Mouse (Mus musculus) cerebellum, adult 2 months (tissue): ENCODE results near the gene Id2. TPM values are rescaled to one million over a fixed set of nuclear protein-coding genes. Genes with fewer than 3 reads are reported as not detected.

ENCODE experiments used
- DNase-seq, 2 experiments: peaks; one replicate each; pipeline ENCODE4 v3.0.0; 2021
- H3K27ac ChIP-seq: fragments of 200-500 bp; 2 replicates; pipeline ENCODE4 v1.5.1; 2012; ENCODE audit warnings: low read length, control low read depth, inconsistent platforms; ENCODE audit not compliant: insufficient read depth
- H3K27me3 ChIP-seq: fragments of 200-500 bp; 2 replicates; pipeline ENCODE4 v1.6.1; 2012; ENCODE audit warnings: inconsistent platforms, mild to moderate bottlenecking, low read length, moderate library complexity; ENCODE audit not compliant: control insufficient read depth, insufficient read depth
- H3K4me1 ChIP-seq: fragments of 200-500 bp; 2 replicates; pipeline ENCODE4 v1.6.1; 2011; ENCODE audit warnings: low read length; ENCODE audit not compliant: control insufficient read depth, insufficient read depth
- H3K4me3 ChIP-seq: fragments of 200-500 bp; replicated peaks from 2 replicates; pipeline ENCODE3; 2011; ENCODE audit warnings: mild to moderate bottlenecking, low read depth, low read length, control low read depth; ENCODE audit not compliant: insufficient read depth
- CTCF ChIP-seq: fragments of 200-500 bp; IDR thresholded peaks from 2 replicates; pipeline ENCODE4 v1.5.1; 2011; ENCODE audit warnings: low read depth, mild to moderate bottlenecking, control low read depth, low read length, moderate library complexity, borderline replicate concordance; ENCODE audit not compliant: insufficient read depth
- POLR2A ChIP-seq: fragments of 200-500 bp; IDR thresholded peaks from 2 replicates; pipeline ENCODE4 v1.6.1; 2011; ENCODE audit warnings: low read length, control low read depth, borderline replicate concordance; ENCODE audit not compliant: insufficient read depth
- WGBS: fragments of 180-500 bp; shearing (Covaris S2); methylation state at CpG from one replicate; pipeline ENCODE4 v1.1.7; 2018; 5-methylcytosine and 5-hydroxymethylcytosine counted together
- polyA plus RNA-seq: library from polyadenylated mRNA; depleted of rRNA; stranded (reverse); fragments of >200 nt; gene quantifications from 2 replicates; pipeline ENCODE4 v1.2.3, GENCODE M21; 2012

Id2 gene
- polyA plus RNA-seq, 1 experiment: 213 TPM

GRCm38 (mm10) chr12:25127629-25128028 lies 30.7 kb upstream of the Id2 start:
- H3K27ac ChIP-seq: no peak overlapping the region
- no peaks in the 10 kb centered on the region for H3K4me1 ChIP-seq
- no peak for DNase-seq
- no peak overlapping the region for H3K4me3 ChIP-seq
- H3K27me3 ChIP-seq: no peaks in the 10 kb centered on the region
- 80% methylated on average over 4 of the region's 4 CpGs for WGBS
- no peak for TF ChIP-seq CTCF
- TF ChIP-seq POLR2A: no peak

GRCm38 (mm10) chr12:25126228-25126627 lies 29.3 kb upstream of the Id2 start:
- Histone ChIP-seq H3K27me3 (no peaks in the 10 kb centered on the region), H3K27ac (no peak overlapping the region), H3K4me1 (no peaks in the 10 kb centered on the region), H3K4me3 (no peak overlapping the region)
- 82% methylated on average over 5 of the region's 5 CpGs for WGBS
- DNase-seq: no peak
- TF ChIP-seq CTCF: no peak
- no peak for TF ChIP-seq POLR2A

- Histone ChIP-seq H3K27ac (no peak overlapping the region), H3K4me3 (no peak overlapping the region), H3K27me3 (no peaks in the 10 kb centered on the region), H3K4me1 (no peaks in the 10 kb centered on the region)
- DNase-seq: no peak
- no peak for TF ChIP-seq POLR2A
- no peak for TF ChIP-seq CTCF
- 66% methylated on average over 16 of the region's 16 CpGs for WGBS
Measured at GRCm38 (mm10) chr12:25125239-25125776, 28.4 kb upstream of the Id2 start.

- 43% methylated on average over 19 of the region's 19 CpGs for WGBS
- Histone ChIP-seq H3K27ac (no peak overlapping the region), H3K4me3 (no peak overlapping the region), H3K27me3 (no peaks in the 10 kb centered on the region), H3K4me1 (no peaks in the 10 kb centered on the region)
- TF ChIP-seq POLR2A: no peak
- TF ChIP-seq CTCF: no peak
- DNase-seq: no peak
Measured at GRCm38 (mm10) chr12:25124431-25125238, 27.7 kb upstream of the Id2 start.

GRCm38 (mm10) chr12:25120753-25121152 lies 23.8 kb upstream of the Id2 start:
- Histone ChIP-seq H3K27ac (no peak overlapping the region), H3K27me3 (no peaks in the 10 kb centered on the region), H3K4me1 (no peaks in the 10 kb centered on the region), H3K4me3 (no peak overlapping the region)
- DNase-seq: no peak
- 88% methylated on average over 4 of the region's 4 CpGs for WGBS
- no peak for TF ChIP-seq POLR2A
- TF ChIP-seq CTCF: no peak

GRCm38 (mm10) chr12:25119278-25119677 lies 22.3 kb upstream of the Id2 start:
- no peak for DNase-seq
- H3K4me3 ChIP-seq: no peak overlapping the region
- 34% methylated on average over 15 of the region's 15 CpGs for WGBS
- TF ChIP-seq POLR2A: no peak
- no peak for TF ChIP-seq CTCF
- H3K27me3 ChIP-seq: no peaks in the 10 kb centered on the region
- no peaks in the 10 kb centered on the region for H3K4me1 ChIP-seq
- H3K27ac ChIP-seq: no peak overlapping the region

- WGBS: 94% methylated on average over 4 of the region's 4 CpGs
- DNase-seq: no peak
- Histone ChIP-seq H3K27me3 (no peaks in the 10 kb centered on the region), H3K4me1 (no peaks in the 10 kb centered on the region), H3K27ac (no peak overlapping the region), H3K4me3 (no peak overlapping the region)
- no peak for TF ChIP-seq CTCF
- no peak for TF ChIP-seq POLR2A
Measured at GRCm38 (mm10) chr12:25117856-25118511, 21.0 kb upstream of the Id2 start.

- Histone ChIP-seq H3K4me1 (no peaks in the 10 kb centered on the region), H3K4me3 (no peak overlapping the region), H3K27me3 (no peaks in the 10 kb centered on the region), H3K27ac (no peak overlapping the region)
- DNase-seq: no peak
- 97% methylated on average over 2 of the region's 2 CpGs for WGBS
- no peak for TF ChIP-seq POLR2A
- no peak for TF ChIP-seq CTCF
Measured at GRCm38 (mm10) chr12:25116126-25116525, 19.2 kb upstream of the Id2 start.
